Mouse (Mus musculus): Measurements from ENCODE around the gene Aspdh.

Aspdh gene

DNA sequence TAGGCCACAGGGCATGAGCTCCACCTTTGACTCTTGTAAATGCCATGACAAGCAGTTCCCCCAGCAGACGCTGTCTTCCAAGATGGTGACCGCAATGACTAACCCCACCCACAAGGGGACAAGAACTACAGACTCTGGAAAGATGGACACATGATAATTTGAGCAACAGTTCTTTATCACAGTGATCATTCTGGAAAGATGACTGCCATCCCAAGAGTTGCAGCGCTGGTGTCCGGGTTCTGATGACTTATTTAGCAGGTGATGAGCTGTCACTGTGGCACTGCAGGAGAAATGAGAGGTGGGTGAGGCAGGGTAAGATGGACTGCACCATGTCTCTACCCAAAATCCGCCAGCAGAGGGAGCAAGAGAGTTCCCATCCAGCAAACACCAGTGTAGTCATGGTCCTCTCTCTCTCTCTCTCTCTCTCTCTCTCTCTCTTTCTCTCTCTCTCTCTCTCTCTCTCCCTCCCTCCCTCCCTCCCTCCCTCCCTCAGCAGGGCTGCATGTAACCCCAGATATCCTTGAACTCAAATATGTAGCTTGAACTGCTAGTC lies 36.4 kb downstream of the Aspdh start:
- DNase-seq, result peak; percentile 88

DNA sequence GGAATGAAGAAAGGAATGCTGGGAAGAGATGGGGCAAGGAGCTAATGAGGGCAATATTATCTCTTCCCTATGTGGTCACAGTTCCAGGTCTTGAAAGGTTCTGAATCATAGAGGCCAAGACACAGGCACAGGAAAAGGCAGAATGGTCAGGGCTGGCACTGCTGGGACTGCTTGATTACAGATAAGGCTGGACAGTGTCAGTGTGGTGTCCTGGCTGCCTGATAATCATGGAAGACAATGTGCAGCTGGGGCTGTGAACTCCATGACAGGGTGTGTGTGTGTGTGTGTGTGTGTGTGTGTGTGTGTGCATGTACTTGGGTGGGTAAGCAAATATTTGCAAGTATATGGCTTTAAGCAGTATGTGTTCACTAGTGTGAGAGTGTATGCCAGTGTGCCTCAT lies 42.3 kb downstream of the Aspdh start:
- DNase-seq, result no peak

Measured in retina, postnatal 1 day (tissue).